Mouse (Mus musculus) forebrain, embryonic 13.5 days (tissue): ENCODE results near the gene Clcnka. TPM values are rescaled to one million over a fixed set of nuclear protein-coding genes. Genes with fewer than 3 reads are reported as not detected.

Experiments
- ATAC-seq: fragments of 200-750 bp; cut with Nextera tagmentation; 2 replicates; pipeline ENCODE4 v1.8.0; 2017
- H3K27ac ChIP-seq: fragments of 300-500 bp; sonication (generic); 2 replicates; pipeline ENCODE4 v1.5.1; 2015; ENCODE audit warnings: inconsistent platforms, mild to moderate bottlenecking, moderate library complexity
- H3K27me3 ChIP-seq: fragments of 300-500 bp; sonication (generic); 2 replicates; pipeline ENCODE4 v1.6.1; 2015; ENCODE audit warnings: mild to moderate bottlenecking, inconsistent platforms
- H3K36me3 ChIP-seq: fragments of 300-500 bp; sonication (generic); 2 replicates; pipeline ENCODE4 v1.6.1; 2015; ENCODE audit warnings: mild to moderate bottlenecking, inconsistent platforms; ENCODE audit not compliant: poor library complexity, severe bottlenecking
- H3K4me1 ChIP-seq: fragments of 300-500 bp; sonication (generic); 2 replicates; pipeline ENCODE4 v1.6.1; 2015; ENCODE audit warnings: inconsistent platforms
- H3K4me2 ChIP-seq: fragments of 300-500 bp; sonication (generic); 2 replicates; pipeline ENCODE4 v1.6.1; 2015; ENCODE audit warnings: inconsistent platforms, mild to moderate bottlenecking, moderate library complexity
- H3K4me3 ChIP-seq: fragments of 300-500 bp; sonication (generic); 2 replicates; pipeline ENCODE4 v1.5.1; 2015; ENCODE audit warnings: mild to moderate bottlenecking, inconsistent platforms
- H3K9ac ChIP-seq: fragments of 300-500 bp; sonication (generic); 2 replicates; pipeline ENCODE4 v1.6.1; 2015; ENCODE audit warnings: mild to moderate bottlenecking, inconsistent platforms
- H3K9me3 ChIP-seq: fragments of 300-500 bp; sonication (generic); replicated peaks from 2 replicates; pipeline ENCODE4 v1.6.1; 2016; ENCODE audit warnings: inconsistent platforms
- WGBS: fragments of 180-500 bp; shearing (Covaris S2); methylation state at CpG from one replicate; pipeline ENCODE4 v1.1.7; 2015; 5-methylcytosine and 5-hydroxymethylcytosine counted together
- microRNA-seq: library from miRNA; unstranded; fragments of <30 nt; microRNA quantifications from one replicate; pipeline ENCODE4, GENCODE M21; 2016
- polyA plus RNA-seq: library from polyadenylated mRNA; unstranded; fragments of >200 nt; fragmentation: Nextera tagmentation; extraction: Ambion mirVana; gene quantifications from 2 replicates; pipeline ENCODE4 v1.2.1, GENCODE M21; 2015

Gene Clcnka
- polyA plus RNA-seq, 1 experiment from 2014 or later = 0.10 TPM

- Histone ChIP-seq H3K4me1 (peaks cover 34% of the 10 kb centered on the region), H3K27me3 (0 out of 2 replicates have a peak, but pooled peaks cover 3% of the 10 kb centered on the region), H3K9me3 (no peaks in the 10 kb centered on the region), H3K36me3 (no peaks in the 10 kb centered on the region), H3K9ac (no peak overlapping the region), H3K4me3 (no peak overlapping the region), H3K4me2 (no peak overlapping the region), H3K27ac (no peak overlapping the region)
- no peak for ATAC-seq
- 25% methylated on average over 1 of the region's 1 CpGs for WGBS
Measured at GRCm38 (mm10) chr4:141338853-141339252, 59.7 kb downstream of the Clcnka start.

- H3K4me3 ChIP-seq = no peak overlapping the region
- WGBS = 38% methylated on average over 6 of the region's 6 CpGs
- no peaks in the 10 kb centered on the region for H3K9me3 ChIP-seq
- no peaks in the 10 kb centered on the region for H3K36me3 ChIP-seq
- no peak for ATAC-seq
- H3K27ac ChIP-seq = no peak overlapping the region
- 0 out of 2 replicates have a peak, but pooled peaks cover 3% of the 10 kb centered on the region for H3K27me3 ChIP-seq
- no peak overlapping the region for H3K9ac ChIP-seq
- peaks cover 34% of the 10 kb centered on the region for H3K4me1 ChIP-seq
- no peak overlapping the region for H3K4me2 ChIP-seq
Measured at GRCm38 (mm10) chr4:141337986-141338385, 60.5 kb downstream of the Clcnka start.

- Histone ChIP-seq H3K9me3 (no peaks in the 10 kb centered on the region), H3K9ac (no peak overlapping the region), H3K27me3 (0 out of 2 replicates have a peak, but pooled peaks cover 3% of the 10 kb centered on the region), H3K4me2 (no peak overlapping the region), H3K36me3 (no peaks in the 10 kb centered on the region), H3K4me3 (no peak overlapping the region), H3K27ac (peak overlapping the region; percentile 48), H3K4me1 (peaks cover 34% of the 10 kb centered on the region)
- no peak for ATAC-seq
- WGBS = 47% methylated on average over 6 of the region's 6 CpGs
Measured at GRCm38 (mm10) chr4:141336196-141336595, 62.3 kb downstream of the Clcnka start.

GRCm38 (mm10) chr4:141335263-141335796 is 63.2 kb downstream of the Clcnka start:
- no peak overlapping the region for H3K9ac ChIP-seq
- peak overlapping the region; percentile 59; the same call in 1 of the 2 replicates for H3K27ac ChIP-seq
- H3K4me2 ChIP-seq = no peak overlapping the region
- H3K9me3 ChIP-seq = no peaks in the 10 kb centered on the region
- ATAC-seq = peak; percentile 80
- WGBS = 2% methylated on average over 3 of the region's 3 CpGs
- H3K27me3 ChIP-seq = 0 out of 2 replicates have a peak, but pooled peaks cover 3% of the 10 kb centered on the region
- H3K4me1 ChIP-seq = peaks cover 34% of the 10 kb centered on the region
- H3K36me3 ChIP-seq = no peaks in the 10 kb centered on the region
- no peak overlapping the region for H3K4me3 ChIP-seq

GRCm38 (mm10) chr4:141334695-141335094 is 63.8 kb downstream of the Clcnka start:
- H3K9ac ChIP-seq = peak overlapping the region; percentile 19; the same call in 1 of the 2 replicates
- no peaks in the 10 kb centered on the region for H3K36me3 ChIP-seq
- peaks cover 34% of the 10 kb centered on the region for H3K4me1 ChIP-seq
- no peaks in the 10 kb centered on the region for H3K9me3 ChIP-seq
- peak overlapping the region; percentile 59 for H3K27ac ChIP-seq
- H3K4me2 ChIP-seq = no peak overlapping the region
- 0 out of 2 replicates have a peak, but pooled peaks have one; percentile 21 for ATAC-seq
- 0 out of 2 replicates have a peak, but pooled peaks cover 3% of the 10 kb centered on the region for H3K27me3 ChIP-seq
- H3K4me3 ChIP-seq = no peak overlapping the region
- WGBS = 38% methylated on average over 5 of the region's 5 CpGs

Small RNA genes within 50 kb of the gene (microRNA-seq; reads per million reads assigned to microRNA genes)
- gene Gm25690 = not detected

Other genes starting within 250 kb of the Clcnka start
- 6.1 and 7.1 TPM in 2 replicates for gene Rsg1, start 184.8 kb downstream of the Clcnka start, polyA plus RNA-seq
- gene Arhgef19, start 159.2 kb downstream of the Clcnka start, polyA plus RNA-seq = 0.96 and 1.2 TPM in 2 replicates
- 1.0 and 1.3 TPM in 2 replicates for gene Epha2, start 97.5 kb downstream of the Clcnka start, polyA plus RNA-seq
- 3.3 and 3.8 TPM in 2 replicates for gene Fam131c, start 30.5 kb downstream of the Clcnka start, polyA plus RNA-seq
- not detected in 2 replicates for gene Clcnkb, start 17.3 kb upstream of the Clcnka start, polyA plus RNA-seq
- not detected in 2 replicates for gene Hspb7, start 22.1 kb upstream of the Clcnka start, polyA plus RNA-seq
- not detected in 2 replicates for gene Srarp, start 37.4 kb upstream of the Clcnka start, polyA plus RNA-seq
- gene Zbtb17, start 45.9 kb upstream of the Clcnka start, polyA plus RNA-seq = 60.9 and 63.7 TPM in 2 replicates
- gene Spen, start 139.9 kb upstream of the Clcnka start, polyA plus RNA-seq = 16.7 and 17.1 TPM in 2 replicates
- 11.1 and 13.9 TPM in 2 replicates for gene Fblim1, start 207.4 kb upstream of the Clcnka start, polyA plus RNA-seq
- gene Tmem82, start 219.9 kb upstream of the Clcnka start, polyA plus RNA-seq = 0.17 TPM in 1 of 2 replicates, not detected in the other
- 0.08 and 0.13 TPM in 2 replicates for gene Slc25a34, start 225.1 kb upstream of the Clcnka start, polyA plus RNA-seq